Mouse (Mus musculus): ENCODE data around the gene Zfhx3. TPM values are rescaled to one million over a fixed set of nuclear protein-coding genes. Genes with fewer than 3 reads are reported as not detected.

The Zfhx3 gene
- total RNA-seq, 2 experiments from 2014 or later = 0.23 to 1.7 TPM

GRCm38 (mm10) chr8:108011516-108011915 lies 69.1 kb downstream of the Zfhx3 start:
- ATAC-seq (replicated peaks; ENCODE audit: low FRiP score, poor library complexity, severe bottlenecking) = no peak

GRCm38 (mm10) chr8:108017727-108018126 lies 75.3 kb downstream of the Zfhx3 start:
- ATAC-seq (replicated peaks; ENCODE audit: low FRiP score, poor library complexity, severe bottlenecking) = no peak

GRCm38 (mm10) chr8:108019651-108020050 lies 77.2 kb downstream of the Zfhx3 start:
- ATAC-seq (replicated peaks; ENCODE audit: low FRiP score, poor library complexity, severe bottlenecking) = no peak

GRCm38 (mm10) chr8:108022404-108022803 lies 80.0 kb downstream of the Zfhx3 start:
- no peak for ATAC-seq (replicated peaks; ENCODE audit: low FRiP score, poor library complexity, severe bottlenecking)

- ATAC-seq (replicated peaks; ENCODE audit: low FRiP score, poor library complexity, severe bottlenecking) = no peak
Observed at GRCm38 (mm10) chr8:108024331-108024730, 81.9 kb downstream of the Zfhx3 start.

GRCm38 (mm10) chr8:108025249-108025648 lies 82.8 kb downstream of the Zfhx3 start:
- no peak for ATAC-seq (replicated peaks; ENCODE audit: low FRiP score, poor library complexity, severe bottlenecking)

GRCm38 (mm10) chr8:108026557-108027440 lies 84.4 kb downstream of the Zfhx3 start:
- no peak for ATAC-seq (replicated peaks; ENCODE audit: low FRiP score, poor library complexity, severe bottlenecking)

- ATAC-seq (replicated peaks; ENCODE audit: low FRiP score, poor library complexity, severe bottlenecking) = no peak
Observed at GRCm38 (mm10) chr8:108027561-108028025, 85.1 kb downstream of the Zfhx3 start.

- ATAC-seq (replicated peaks; ENCODE audit: low FRiP score, poor library complexity, severe bottlenecking) = no peak
Observed at GRCm38 (mm10) chr8:108028440-108028839, 86.0 kb downstream of the Zfhx3 start.

GRCm38 (mm10) chr8:108031159-108031558 lies 88.7 kb downstream of the Zfhx3 start:
- ATAC-seq (replicated peaks; ENCODE audit: low FRiP score, poor library complexity, severe bottlenecking) = no peak

- no peak for ATAC-seq (replicated peaks; ENCODE audit: low FRiP score, poor library complexity, severe bottlenecking)
Observed at GRCm38 (mm10) chr8:108034070-108034469, 91.6 kb downstream of the Zfhx3 start.

- ATAC-seq (replicated peaks; ENCODE audit: low FRiP score, poor library complexity, severe bottlenecking) = no peak
Observed at GRCm38 (mm10) chr8:108034726-108035125, 92.3 kb downstream of the Zfhx3 start.

GRCm38 (mm10) chr8:108043618-108044017 lies 101.2 kb downstream of the Zfhx3 start:
- ATAC-seq (replicated peaks; ENCODE audit: low FRiP score, poor library complexity, severe bottlenecking) = no peak

- ATAC-seq (replicated peaks; ENCODE audit: low FRiP score, poor library complexity, severe bottlenecking) = no peak
Observed at GRCm38 (mm10) chr8:108044185-108044584, 101.7 kb downstream of the Zfhx3 start.

GRCm38 (mm10) chr8:108056241-108056640 lies 113.8 kb downstream of the Zfhx3 start:
- no peak for ATAC-seq (replicated peaks; ENCODE audit: low FRiP score, poor library complexity, severe bottlenecking)

GRCm38 (mm10) chr8:108061972-108062371 lies 119.5 kb downstream of the Zfhx3 start:
- ATAC-seq (replicated peaks; ENCODE audit: low FRiP score, poor library complexity, severe bottlenecking) = no peak

- ATAC-seq (replicated peaks; ENCODE audit: low FRiP score, poor library complexity, severe bottlenecking) = no peak
Observed at GRCm38 (mm10) chr8:108067111-108067510, 124.7 kb downstream of the Zfhx3 start.

- no peak for ATAC-seq (replicated peaks; ENCODE audit: low FRiP score, poor library complexity, severe bottlenecking)
Observed at GRCm38 (mm10) chr8:108068195-108068594, 125.8 kb downstream of the Zfhx3 start.

- ATAC-seq (replicated peaks; ENCODE audit: low FRiP score, poor library complexity, severe bottlenecking) = no peak
Observed at GRCm38 (mm10) chr8:108070438-108070837, 128.0 kb downstream of the Zfhx3 start.

- ATAC-seq (replicated peaks; ENCODE audit: low FRiP score, poor library complexity, severe bottlenecking) = no peak
Observed at GRCm38 (mm10) chr8:108072126-108072746, 129.8 kb downstream of the Zfhx3 start.

- ATAC-seq (replicated peaks; ENCODE audit: low FRiP score, poor library complexity, severe bottlenecking) = no peak
Observed at GRCm38 (mm10) chr8:108072853-108073252, 130.4 kb downstream of the Zfhx3 start.

All from erythroid progenitor cell, adult 5-6 weeks (primary cell).